Mouse (Mus musculus): Measurements from ENCODE around the gene Lin7b. TPM values are rescaled to one million over a fixed set of nuclear protein-coding genes. Genes with fewer than 3 reads are reported as not detected.
"Not testable (repeated sequence)": the region's sequence is repeated elsewhere in the genome, so short reads cannot be mapped to it uniquely, and the experiment has no call there.

The Lin7b gene
- polyA plus RNA-seq, 1 experiment from 2014 or later, result not detected

DNA sequence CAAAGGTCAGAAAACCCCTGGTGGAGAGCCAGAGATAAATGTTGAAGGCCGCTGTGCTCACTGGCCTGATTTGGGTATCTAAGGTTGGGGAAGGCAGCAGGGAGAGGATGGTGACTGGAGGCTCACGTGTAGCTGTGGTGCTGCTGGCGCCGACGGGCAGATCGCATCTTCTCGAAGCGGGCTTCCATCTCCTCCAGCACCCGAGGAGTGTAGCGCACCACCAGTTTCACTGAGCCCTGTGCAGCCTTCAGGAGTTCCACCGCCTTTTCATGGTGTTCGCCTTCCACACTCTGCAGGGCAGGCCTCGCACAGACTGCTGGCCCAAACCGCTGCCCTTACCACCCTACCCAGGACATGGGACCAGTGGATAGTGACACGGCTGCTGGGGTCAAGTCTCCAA, 2.2 kb downstream of the Lin7b start:
- 87% methylated on average over 15 of the region's 15 CpGs for WGBS (ENCODE audit: missing documents)

DNA sequence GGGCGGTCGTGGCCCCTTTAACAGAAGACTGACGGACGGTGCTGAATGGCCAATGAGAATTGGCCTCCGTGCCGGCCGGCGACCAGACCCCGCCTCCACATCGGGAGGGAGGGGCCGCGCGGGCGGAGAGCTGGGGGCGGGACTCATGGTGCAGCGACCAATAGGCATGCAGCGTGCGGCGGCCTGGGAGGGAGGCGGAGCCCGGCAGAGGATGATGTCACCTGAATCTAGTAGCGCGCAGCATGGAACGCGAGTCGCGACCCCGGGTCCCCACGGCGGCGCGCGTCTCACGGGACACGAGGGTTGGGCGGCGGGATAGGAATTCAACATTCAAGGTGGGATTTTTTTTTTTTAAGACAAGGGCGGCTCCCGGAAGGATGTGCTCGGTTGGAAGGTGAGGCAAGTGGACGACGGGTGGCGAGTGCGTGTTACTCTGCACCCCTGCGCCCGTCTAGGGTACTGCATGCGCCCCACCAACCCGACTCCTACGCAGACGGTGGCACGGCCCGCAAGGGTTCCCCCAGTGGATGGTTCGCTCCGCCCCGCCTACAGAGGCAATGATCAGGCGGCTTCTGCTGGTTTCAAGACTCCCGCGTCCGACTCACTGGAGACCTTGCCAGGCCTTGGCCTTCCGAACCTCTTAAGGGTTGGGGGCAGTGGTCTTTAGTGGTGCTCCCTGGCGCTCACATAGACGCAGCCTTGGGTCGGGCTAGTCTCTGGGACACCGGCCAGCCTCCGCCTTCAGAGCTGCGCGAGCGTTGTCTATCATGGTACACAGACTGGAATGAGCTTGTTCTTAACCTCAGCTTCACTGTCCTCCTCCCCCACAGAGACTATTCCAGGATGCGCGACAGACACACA, 3.1 kb downstream of the Lin7b start:
- peak overlapping the region; percentile 22; the same call in 1 of the 2 replicates for H3K27ac ChIP-seq
- WGBS (ENCODE audit: missing documents), result 2% methylated on average over 67 of the region's 70 CpGs

More for the DNA sequence above, 2.2 kb downstream of the Lin7b start:
- Histone ChIP-seq H3K27ac (no peak overlapping the region), H3K79me2 (ENCODE audit: inconsistent target) (no peaks in the 10 kb centered on the region), H3K36me3 (ENCODE audit: inconsistent target) (no peaks in the 10 kb centered on the region), H3K4me3 (ENCODE audit: inconsistent target) (no peak overlapping the region)

DNA sequence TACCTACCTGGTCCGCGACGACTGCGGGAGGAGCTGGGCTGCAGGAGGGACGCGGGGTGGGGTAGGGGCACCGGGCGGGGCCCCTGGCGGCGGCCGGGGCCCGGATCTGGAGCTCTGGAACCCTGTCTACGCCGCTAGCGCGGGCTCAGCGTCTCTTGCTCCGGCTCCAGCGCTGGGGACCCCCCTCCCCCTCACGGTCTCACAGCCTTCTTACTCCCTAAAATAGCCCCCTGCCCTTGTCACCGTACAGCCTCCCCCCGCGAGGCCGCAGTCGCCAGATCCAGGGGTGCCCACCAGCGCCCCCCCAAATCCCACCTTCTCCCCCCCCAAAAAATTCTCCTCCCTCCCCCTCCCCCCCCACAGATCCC, 3.7 kb downstream of the Lin7b start, which contains the start of gene Ppfia3:
Ppfia3 (minus strand) TSS at position 368 of the 368 bp plus-strand sequence.
- H3K4me3 ChIP-seq (ENCODE audit: inconsistent target), result peak within 1 kb of the TSS; percentile 38
- no peaks in the 10 kb centered on the region for H3K79me2 ChIP-seq (ENCODE audit: inconsistent target)
- peak within 1 kb of the TSS; percentile 22; the same call in 1 of the 2 replicates for H3K27ac ChIP-seq
- H3K36me3 ChIP-seq (ENCODE audit: inconsistent target), result no peaks in the 10 kb centered on the region
- 0% methylated on average over 20 of the region's 26 CpGs for WGBS (ENCODE audit: missing documents)

More for the DNA sequence above, 3.1 kb downstream of the Lin7b start:
- Histone ChIP-seq H3K4me3 (ENCODE audit: inconsistent target) (peak overlapping the region; percentile 38), H3K79me2 (ENCODE audit: inconsistent target) (no peaks in the 10 kb centered on the region), H3K36me3 (ENCODE audit: inconsistent target) (no peaks in the 10 kb centered on the region)

DNA sequence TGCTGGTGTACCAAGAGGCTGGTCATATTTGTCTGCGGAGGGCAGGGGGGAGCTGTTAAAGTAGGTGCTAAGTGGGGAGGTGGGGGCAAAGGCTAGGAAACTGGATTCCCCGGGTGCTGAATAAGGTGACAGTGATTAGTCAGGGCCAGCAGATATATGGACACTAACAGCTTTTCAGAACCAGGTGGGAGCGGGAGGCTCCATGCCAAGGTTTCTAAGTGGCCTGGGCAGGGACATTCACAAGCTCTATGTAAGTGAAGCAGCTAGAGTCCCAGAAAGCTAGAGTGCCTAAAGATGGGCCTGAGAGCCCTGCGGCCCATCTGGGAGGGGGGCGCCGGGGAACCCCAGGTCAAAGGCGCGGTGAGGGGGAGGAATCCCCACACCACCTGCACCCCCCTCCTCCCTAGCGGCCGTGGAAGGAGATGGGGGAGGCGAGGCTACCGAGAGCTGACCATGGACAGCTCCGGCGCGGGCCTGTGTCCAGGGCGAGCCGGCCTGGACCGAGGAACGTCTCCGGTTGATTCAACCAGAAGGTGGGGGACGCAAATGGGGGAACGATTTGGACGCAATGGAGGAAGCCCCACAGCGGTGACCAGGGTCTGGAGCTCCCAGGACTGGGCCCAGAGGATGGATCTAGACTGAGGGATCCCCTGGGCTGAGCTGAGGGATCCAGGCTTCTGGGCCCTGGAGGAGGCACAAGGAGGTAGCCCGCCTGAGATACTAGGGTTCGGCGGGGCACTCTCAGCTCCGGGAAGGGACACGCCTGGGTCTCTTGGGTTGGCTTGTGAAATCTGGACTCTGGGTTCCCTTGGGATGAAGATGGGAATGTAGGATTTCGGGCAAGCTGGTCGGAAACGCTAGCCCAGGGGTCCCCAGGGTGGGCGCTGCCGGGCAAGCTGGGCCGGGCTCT, 4.4 kb downstream of the Lin7b start:
- no peaks in the 10 kb centered on the region for H3K36me3 ChIP-seq (ENCODE audit: inconsistent target)
- H3K27ac ChIP-seq, result no peak overlapping the region
- no peaks in the 10 kb centered on the region for H3K79me2 ChIP-seq (ENCODE audit: inconsistent target)
- H3K4me3 ChIP-seq (ENCODE audit: inconsistent target), result no peak overlapping the region
- 13% methylated on average over 34 of the region's 35 CpGs for WGBS (ENCODE audit: missing documents)

DNA sequence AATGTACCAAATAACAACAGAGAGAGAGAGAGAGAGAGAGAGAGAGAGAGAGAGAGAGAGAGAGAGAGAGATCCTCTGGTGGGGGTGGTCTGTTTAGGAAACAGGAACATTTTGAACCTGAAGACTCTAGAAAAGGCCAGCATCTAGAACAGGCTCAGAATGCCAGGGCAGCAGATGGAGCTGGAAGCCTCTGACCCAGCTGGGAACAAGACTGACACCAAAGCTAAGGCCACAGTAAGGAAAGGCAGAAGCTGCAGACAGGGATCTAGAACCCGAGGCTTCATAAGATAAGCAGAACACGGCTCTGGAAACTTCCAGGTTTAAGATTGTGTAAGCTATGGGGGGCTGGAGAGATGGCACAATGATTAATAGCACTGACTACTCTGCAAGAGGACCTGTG, 6.4 kb downstream of the Lin7b start:
- 47% methylated on average over 2 of the region's 2 CpGs for WGBS (ENCODE audit: missing documents)
- Histone ChIP-seq H3K36me3 (ENCODE audit: inconsistent target) (no peaks in the 10 kb centered on the region), H3K27ac (no peak overlapping the region), H3K4me3 (ENCODE audit: inconsistent target) (no peak overlapping the region), H3K79me2 (ENCODE audit: inconsistent target) (no peaks in the 10 kb centered on the region)

DNA sequence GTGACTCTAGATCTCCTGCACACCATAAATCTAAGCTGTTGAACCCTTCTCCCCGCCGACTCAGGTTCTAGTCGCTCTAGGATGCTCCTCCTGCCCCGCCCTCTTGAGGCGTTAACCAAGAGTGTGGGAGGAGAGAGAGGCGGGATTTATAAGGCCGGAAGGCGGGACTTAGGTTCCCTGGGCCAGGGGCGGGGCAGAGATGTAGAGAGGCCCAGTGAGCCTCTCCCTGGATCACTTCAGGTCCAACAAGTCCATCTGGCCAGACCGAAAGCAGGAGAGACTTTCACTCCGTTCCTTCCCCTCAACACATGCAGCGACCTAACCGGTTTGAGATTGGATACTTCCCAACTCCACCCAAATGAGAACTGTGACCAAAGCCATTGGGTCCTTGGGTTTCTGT, 7.6 kb downstream of the Lin7b start:
- Histone ChIP-seq H3K27ac (no peak overlapping the region), H3K36me3 (ENCODE audit: inconsistent target) (no peaks in the 10 kb centered on the region)
- 15% methylated on average over 13 of the region's 13 CpGs for WGBS (ENCODE audit: missing documents)

DNA sequence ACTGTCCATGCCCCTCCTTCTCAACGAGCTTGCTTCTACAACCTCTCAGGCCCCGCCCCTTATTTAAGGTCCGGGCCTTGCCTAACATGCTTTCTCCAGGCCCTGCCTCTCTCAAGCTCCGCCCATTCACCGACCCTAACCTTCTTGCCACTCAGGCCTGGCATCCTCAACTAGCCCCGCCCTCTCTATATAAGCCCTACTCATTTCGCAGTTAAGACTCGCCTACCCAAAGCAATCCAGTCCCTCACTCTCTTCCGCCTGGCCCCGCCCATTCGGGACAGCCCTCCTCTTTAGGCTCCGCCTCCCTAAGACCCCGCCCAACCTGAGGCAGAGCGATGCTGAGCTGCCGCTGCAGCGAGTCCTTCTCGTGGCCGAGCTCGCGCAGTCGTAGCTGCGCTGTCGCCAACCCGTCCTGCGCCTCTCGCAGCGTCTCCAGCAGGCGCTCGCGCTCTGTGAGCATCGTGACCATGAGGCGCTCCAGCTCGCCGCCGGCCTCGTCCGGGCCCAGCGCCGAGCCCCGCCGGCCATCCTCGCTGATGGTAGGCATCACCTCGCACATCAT, 9.1 kb downstream of the Lin7b start:
- H3K4me3 ChIP-seq (ENCODE audit: inconsistent target), result no peak overlapping the region
- H3K36me3 ChIP-seq (ENCODE audit: inconsistent target), result no peaks in the 10 kb centered on the region
- WGBS (ENCODE audit: missing documents), result under 1% methylated on average over 42 of the region's 43 CpGs
- H3K79me2 ChIP-seq (ENCODE audit: inconsistent target), result no peaks in the 10 kb centered on the region
- no peak overlapping the region for H3K27ac ChIP-seq

More for the DNA sequence above, 7.6 kb downstream of the Lin7b start:
- Histone ChIP-seq H3K79me2 (ENCODE audit: inconsistent target) (no peaks in the 10 kb centered on the region), H3K4me3 (ENCODE audit: inconsistent target) (no peak overlapping the region)

DNA sequence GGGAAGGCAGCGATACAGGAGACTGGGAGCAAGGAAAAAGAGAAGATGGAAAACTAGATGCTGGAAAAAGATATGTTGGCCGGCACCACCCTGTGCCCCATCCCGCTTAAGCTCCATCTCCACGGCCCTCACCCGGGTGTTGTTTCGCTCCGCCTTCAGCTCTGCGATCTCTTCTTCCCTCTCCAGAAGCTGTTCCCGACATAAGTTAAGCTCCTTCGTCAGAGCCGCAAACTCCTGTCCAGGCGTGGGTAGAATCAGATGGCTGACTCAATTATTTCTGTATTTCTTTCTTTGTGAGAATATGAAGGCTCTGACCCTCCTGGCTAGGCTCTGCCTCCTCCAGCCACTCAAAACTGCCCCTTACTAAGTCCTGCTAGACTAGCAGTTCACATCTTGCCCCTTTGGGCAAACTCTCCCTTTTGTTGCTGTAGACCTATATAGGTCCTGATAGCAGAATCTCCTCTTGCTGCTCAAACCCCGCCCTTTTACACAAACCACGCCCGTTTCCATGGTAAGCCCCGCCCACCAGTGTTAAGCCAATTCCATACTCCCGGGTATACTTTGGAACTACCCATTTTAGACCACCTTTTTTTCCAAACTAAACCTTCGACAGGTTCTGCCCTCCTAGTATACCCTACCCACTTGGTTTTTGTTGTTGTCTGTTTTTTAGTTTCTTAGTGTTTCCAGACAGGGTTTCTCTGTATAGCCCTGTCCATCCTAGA, 9.8 kb downstream of the Lin7b start:
- no peaks in the 10 kb centered on the region for H3K79me2 ChIP-seq (ENCODE audit: inconsistent target)
- no peak overlapping the region for H3K4me3 ChIP-seq (ENCODE audit: inconsistent target)
- no peaks in the 10 kb centered on the region for H3K36me3 ChIP-seq (ENCODE audit: inconsistent target)
- H3K27ac ChIP-seq, result no peak overlapping the region
- 55% methylated on average over 18 of the region's 18 CpGs for WGBS (ENCODE audit: missing documents)

DNA sequence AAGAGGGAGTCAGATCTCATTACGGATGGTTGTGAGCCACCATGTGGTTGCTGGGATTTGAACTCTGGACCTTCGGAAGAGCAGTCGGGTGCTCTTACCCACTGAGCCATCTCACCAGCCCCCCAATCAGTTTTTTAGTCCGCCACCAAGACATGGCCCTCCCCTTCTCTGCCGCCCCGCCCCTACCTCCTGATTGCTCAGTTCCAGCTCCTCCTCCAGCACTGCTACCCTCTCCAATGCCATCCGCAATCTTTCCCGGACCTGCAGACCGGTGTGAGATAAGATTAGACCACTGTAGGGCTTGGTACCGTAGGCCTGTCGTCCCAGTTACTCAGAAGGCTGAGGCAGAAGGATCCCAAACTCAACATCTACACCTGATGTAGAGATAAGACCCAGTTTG, 11.3 kb downstream of the Lin7b start:
- 76% methylated on average over 9 of the region's 11 CpGs for WGBS (ENCODE audit: missing documents)
- not testable (repeated sequence) for H3K79me2 ChIP-seq (ENCODE audit: inconsistent target); H3K36me3 ChIP-seq (ENCODE audit: inconsistent target)

DNA sequence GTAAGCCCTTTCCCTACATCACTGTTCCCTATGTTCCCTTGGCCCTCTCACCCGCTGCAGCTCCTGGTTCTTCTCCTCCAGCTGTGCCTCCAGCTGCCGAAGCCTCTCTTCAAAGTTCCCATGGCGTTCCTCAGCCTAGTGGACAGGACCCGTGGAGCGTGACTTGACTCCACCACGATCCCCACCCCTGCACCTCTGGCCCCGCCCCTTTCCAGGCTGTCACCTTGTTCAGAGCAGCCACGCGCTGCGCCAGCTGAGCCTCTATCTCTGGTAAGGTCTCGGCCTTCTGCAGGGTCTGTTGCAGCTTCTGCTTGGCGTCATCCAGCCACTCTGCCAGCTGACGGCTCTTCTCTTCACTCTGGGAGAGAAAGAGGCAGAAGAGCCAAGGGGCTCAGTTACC, 14.3 kb downstream of the Lin7b start:
- 80% methylated on average over 13 of the region's 13 CpGs for WGBS (ENCODE audit: missing documents)
- no peaks in the 10 kb centered on the region for H3K79me2 ChIP-seq (ENCODE audit: inconsistent target)
- no peak overlapping the region for H3K4me3 ChIP-seq (ENCODE audit: inconsistent target)
- no peaks in the 10 kb centered on the region for H3K36me3 ChIP-seq (ENCODE audit: inconsistent target)
- no peak overlapping the region for H3K27ac ChIP-seq

More for the DNA sequence above, 11.3 kb downstream of the Lin7b start:
- not testable (repeated sequence) for H3K27ac ChIP-seq; H3K4me3 ChIP-seq (ENCODE audit: inconsistent target)

DNA sequence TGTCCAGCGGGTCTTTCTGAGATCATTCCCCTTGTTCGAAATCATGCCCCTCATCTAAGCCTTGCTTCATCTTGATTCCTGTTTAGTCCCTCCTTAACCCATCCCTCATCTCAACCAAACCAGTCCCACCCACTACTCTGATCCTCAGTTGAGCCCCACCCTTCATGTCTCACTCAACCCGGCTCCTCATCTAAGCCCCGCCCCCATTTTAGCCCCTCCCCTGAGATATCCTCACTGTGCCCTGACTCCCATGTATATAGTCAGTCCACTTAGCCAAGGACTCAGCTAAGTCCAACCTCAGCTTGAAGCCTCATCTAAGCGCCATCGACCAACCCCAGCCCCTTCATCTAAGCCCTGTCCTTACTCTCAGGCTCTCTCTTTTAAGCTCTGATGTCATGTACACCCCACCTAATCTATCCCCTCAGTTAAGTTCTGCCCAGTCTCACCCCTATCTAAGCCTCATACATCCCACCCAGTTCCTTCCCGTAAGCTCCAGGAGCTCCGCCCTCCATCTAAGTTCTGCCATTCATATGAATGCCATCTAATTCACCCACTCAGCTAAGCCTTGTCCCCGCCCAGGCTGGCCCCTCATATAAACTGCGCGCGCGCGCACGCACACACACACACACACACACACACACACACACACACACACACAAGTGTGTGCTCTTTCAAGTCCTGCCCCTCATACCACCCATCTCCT, 14.9 kb downstream of the Lin7b start:
- Histone ChIP-seq H3K27ac (no peak overlapping the region), H3K4me3 (ENCODE audit: inconsistent target) (no peak overlapping the region), H3K79me2 (ENCODE audit: inconsistent target) (no peaks in the 10 kb centered on the region), H3K36me3 (ENCODE audit: inconsistent target) (no peaks in the 10 kb centered on the region)
- 61% methylated on average over 14 of the region's 15 CpGs for WGBS (ENCODE audit: missing documents)

DNA sequence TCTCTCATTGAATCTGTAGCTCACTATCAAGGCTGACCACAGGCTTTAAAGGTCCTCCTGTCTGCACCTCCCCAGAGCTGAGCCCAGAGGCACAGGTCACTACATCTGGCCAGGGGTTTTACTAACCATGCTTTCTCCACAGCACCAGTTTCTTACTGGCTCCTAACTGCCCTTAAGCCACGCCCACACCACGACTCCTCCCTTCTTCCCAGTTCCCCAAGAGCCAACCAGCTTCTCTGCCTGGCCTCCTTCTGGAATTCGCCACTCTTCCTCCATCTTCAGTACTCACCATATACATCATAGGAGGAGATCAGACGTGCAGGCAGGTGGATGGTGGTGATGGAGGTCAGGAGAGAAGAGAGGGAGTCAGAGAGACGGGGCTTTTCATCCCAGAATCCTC, 17.3 kb downstream of the Lin7b start:
- Histone ChIP-seq H3K27ac (no peak overlapping the region), H3K79me2 (ENCODE audit: inconsistent target) (no peaks in the 10 kb centered on the region), H3K4me3 (ENCODE audit: inconsistent target) (no peak overlapping the region), H3K36me3 (ENCODE audit: inconsistent target) (no peaks in the 10 kb centered on the region)
- WGBS (ENCODE audit: missing documents), result 71% methylated on average over 5 of the region's 5 CpGs

DNA sequence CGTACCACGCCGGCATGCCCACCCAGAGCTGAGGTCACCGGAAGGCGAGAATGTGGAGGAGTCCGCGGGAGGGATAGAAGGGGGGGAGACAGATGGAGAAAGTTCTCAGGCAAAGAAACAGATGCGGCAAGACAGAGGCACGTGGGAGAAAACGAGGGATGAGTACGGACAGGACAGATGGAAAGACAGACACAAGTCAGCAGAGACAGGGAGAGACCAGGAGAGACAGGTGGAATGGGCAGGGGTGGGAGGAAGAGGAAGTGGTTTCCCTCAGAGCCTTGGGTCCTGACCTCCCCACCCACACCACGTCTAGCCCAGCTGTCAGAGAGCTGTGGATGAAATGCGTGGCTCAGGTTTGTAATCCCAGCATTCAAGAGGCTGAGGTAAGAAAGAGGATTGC, 23.5 kb downstream of the Lin7b start:
- H3K79me2 ChIP-seq (ENCODE audit: inconsistent target), result no peaks in the 10 kb centered on the region
- H3K36me3 ChIP-seq (ENCODE audit: inconsistent target), result no peaks in the 10 kb centered on the region
- H3K27ac ChIP-seq, result no peak overlapping the region
- WGBS (ENCODE audit: missing documents), result 66% methylated on average over 13 of the region's 13 CpGs
- H3K4me3 ChIP-seq (ENCODE audit: inconsistent target), result no peak overlapping the region

DNA sequence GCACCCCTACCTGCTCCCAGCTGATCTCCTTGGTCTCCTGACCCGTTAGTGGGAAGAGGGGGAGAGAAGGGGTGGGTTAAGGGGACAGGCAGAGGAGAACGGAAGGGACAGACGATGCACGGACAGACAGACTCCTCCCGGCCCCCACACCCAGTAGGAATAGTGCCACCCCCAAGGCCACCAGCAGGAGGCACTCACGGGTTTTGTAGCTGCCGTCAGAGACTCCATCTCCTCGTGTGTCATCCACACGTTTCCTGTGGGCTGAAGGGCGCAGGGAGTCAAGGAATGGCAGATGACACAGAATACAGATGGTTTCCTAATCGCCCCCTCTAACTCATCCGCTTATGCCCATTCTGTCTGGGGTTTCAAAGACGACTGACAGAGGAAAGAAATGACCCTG, 26.8 kb downstream of the Lin7b start:
- Histone ChIP-seq H3K79me2 (ENCODE audit: inconsistent target) (no peaks in the 10 kb centered on the region), H3K36me3 (ENCODE audit: inconsistent target) (no peaks in the 10 kb centered on the region), H3K4me3 (ENCODE audit: inconsistent target) (no peak overlapping the region), H3K27ac (no peak overlapping the region)
- 34% methylated on average over 13 of the region's 13 CpGs for WGBS (ENCODE audit: missing documents)

Measured in macrophage (primary cell).